Mouse (Mus musculus): ENCODE data around the gene Slc19a3.

DNA sequence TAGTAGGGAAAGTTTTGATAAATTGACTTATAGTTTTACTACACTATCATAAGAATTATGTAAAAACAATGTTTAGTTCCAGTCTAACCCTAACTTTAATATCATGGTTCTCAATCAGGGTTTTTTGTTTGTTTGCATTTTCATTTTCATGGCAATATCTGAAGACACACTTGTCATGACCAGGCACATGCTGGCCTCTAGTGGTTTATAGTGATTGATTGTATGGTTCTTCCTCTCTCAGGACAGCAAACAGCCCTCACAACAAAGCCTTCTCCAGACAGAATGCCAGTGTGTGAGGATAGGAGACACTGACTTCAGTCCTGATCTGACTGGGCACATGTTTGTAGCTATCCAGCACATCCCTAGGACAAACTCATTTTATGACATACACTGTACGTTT, 65.0 kb downstream of the Slc19a3 start:
- TF ChIP-seq CTCF (IDR thresholded peaks at IDR 0.05; ENCODE audit: low read depth, low read length) (no peak), GATA2 (IDR thresholded peaks at IDR 0.05; ENCODE audit: borderline replicate concordance, low read depth, low read length) (no peak), TAL1 (conservative IDR thresholded peaks at IDR 0.05; ENCODE audit: low read depth, low read length) (no peak), GATA1 (IDR thresholded peaks at IDR 0.05; ENCODE audit: borderline replicate concordance, low read length) (no peak)
